Mouse (Mus musculus): ENCODE measurements around the gene Ddr1.

The Ddr1 gene

DNA sequence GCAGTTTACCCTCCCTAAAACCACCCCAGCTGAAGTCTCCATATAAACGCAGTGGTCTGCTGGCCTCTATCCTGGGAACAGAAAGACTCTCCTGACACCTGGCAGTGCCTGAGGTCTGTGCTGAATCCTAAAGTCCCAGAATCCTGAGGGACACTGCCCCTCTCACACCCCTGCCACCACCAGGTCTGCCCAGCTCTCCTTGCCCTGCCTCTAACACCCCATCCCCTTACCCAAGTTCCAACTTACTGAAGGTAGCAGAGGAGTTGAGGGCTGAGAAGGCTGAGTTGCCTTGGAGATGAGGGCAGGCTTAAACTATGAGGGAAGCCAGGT, 7.0 kb downstream of the Ddr1 start:
- in situ Hi-C loops (cut with MboI; ENCODE audit: unreplicated experiment in 2 of 2), result no loop called here

GRCm38 (mm10) chr17:35696691-35697090, 7.7 kb downstream of the Ddr1 start:
- in situ Hi-C loops (cut with MboI; ENCODE audit: unreplicated experiment in 2 of 2), result no loop called here

DNA sequence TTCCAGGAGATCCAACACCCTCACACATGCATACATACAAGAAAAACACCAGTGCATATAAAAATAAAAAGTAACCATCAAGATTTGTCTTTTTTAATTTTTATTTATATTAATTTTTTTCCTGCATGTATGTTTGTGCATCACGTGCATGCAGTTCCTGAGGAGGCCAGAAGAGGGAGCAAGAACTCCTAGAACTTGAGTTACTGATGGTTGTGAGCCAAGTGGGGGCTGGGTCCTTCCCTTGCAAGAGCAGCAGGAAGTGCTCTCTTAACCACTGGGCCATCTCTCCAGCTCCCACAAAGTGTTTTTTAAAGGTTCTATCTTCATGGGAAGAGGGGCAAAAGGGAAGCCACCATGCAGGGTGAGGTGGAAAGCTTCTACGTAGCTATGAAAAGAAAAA, 9.1 kb downstream of the Ddr1 start:
- in situ Hi-C loops (cut with MboI; ENCODE audit: unreplicated experiment in 2 of 2), result no loop called here

DNA sequence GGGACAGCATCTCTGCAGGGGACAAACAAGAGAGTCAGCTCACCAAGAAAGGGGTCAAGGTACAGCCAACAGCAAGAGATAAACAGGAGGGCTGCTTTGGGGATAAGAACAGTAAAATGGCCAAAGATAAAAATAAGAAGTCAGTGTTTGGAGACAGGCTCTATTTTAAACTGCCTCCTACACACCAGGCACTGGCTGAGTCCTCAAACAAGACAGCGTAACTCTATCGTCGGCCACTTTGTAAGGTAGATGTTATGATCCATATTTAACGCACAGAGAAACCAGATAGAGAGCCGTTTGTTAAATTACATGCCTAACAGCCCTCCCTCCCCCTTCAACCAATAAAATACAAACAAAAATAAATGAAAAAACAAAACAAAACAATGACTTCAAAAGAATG, 10.5 kb downstream of the Ddr1 start:
- in situ Hi-C loops (cut with MboI; ENCODE audit: unreplicated experiment in 2 of 2), result no loop called here

DNA sequence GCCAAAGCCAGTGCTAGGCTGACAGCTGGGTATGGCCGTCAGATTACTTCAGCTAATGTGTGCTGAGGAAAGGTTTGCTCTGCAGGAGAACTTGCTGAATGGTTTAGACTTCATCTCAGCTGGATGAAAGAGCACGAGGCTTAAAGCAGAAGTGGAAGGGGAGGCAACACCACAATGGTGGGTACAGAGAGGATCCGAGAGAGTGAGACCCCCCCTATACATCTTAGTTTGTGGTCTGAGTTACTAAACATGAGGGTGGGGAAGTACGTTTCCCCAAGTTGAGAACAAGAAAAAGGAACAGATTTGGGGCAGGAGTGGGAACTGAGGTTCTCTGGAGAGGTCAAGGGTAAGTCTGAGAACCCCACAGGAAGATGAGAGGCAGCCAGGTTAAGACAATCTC, 12.1 kb downstream of the Ddr1 start:
- in situ Hi-C loops (cut with MboI; ENCODE audit: unreplicated experiment in 2 of 2), result no loop called here

GRCm38 (mm10) chr17:35691811-35692210, 12.6 kb downstream of the Ddr1 start:
- in situ Hi-C loops (cut with MboI; ENCODE audit: unreplicated experiment in 2 of 2), result no loop called here

DNA sequence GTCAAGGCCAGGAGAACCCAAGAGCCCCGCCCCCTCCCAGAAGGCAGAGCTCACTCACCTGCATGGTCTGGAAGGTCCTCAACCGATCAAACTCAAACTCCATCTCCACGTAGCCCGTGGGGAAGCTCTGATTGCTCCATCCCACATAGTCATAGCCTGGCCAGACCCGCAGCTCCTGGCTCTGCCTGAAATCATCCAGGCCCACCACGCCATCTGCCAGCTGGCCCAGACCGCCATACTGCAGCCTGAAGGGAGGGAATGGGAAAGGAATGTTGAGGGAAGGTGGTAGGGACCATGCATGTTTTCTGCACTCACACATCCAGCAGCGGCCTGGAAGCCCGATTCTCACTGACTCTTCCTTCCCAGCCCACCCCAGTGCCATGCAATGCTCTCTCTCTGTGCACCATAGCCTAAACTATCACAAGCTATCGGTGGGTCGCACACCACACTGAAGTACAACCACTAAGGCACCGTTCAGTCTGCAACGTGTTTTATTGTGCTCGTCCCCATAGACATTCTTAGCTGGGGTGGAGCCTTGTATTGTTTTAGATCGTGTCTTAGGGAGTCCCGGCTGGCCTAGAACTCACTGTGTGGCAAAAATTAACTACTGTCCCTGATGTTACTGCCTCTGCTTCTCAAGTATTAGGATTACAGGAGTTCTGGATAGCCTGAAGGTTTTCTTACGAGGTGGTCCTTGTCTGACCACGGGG, 14.3 kb downstream of the Ddr1 start:
- in situ Hi-C loops (cut with MboI; ENCODE audit: unreplicated experiment in 2 of 2), result no loop called here

GRCm38 (mm10) chr17:35688347-35689175, 15.9 kb downstream of the Ddr1 start:
- in situ Hi-C loops (cut with MboI; ENCODE audit: unreplicated experiment in 2 of 2), result no loop called here

DNA sequence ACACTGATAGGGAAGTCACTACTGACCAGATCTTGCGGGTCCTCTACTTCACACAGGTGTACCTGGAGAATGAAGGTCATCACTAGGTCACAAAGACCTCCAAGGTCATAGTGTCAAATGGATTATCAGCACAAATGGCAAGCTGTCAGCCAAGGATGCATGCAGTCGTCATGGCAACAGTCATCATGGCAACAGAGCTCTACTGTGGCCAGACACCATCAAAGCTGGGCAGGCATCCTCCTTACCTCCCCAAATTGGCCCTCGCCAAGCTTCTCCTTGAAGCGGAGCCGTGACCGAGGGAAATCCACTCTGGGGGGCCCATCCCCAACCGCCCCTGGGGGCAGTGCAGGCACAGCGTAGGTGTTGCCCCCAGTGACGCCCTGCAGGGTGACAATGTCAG, 19.4 kb downstream of the Ddr1 start:
- in situ Hi-C loops (cut with MboI; ENCODE audit: unreplicated experiment in 2 of 2), result no loop called here

DNA sequence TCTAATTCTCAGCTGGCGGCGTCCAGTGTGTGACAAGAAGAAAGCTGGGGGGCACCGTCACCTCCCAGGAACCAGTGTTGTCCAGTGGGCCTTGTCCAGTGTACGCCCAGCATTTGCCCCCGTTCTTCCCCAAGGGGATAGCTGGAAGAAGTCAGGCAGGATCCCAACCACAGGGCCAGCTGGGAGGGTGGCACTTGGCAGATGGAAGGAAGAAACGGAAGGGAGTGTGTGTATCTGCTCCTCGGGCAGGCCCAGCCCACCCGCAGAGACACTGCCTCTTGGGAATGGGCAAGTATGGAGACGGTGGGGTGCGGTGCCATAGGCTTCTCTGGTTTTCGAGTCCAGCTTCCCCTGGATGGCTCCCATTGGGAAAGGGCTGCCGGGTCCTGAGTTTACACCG, 22.4 kb downstream of the Ddr1 start:
- in situ Hi-C loops (cut with MboI; ENCODE audit: unreplicated experiment in 2 of 2), result no loop called here

GRCm38 (mm10) chr17:35680591-35680990, 23.8 kb downstream of the Ddr1 start:
- in situ Hi-C loops (cut with MboI; ENCODE audit: unreplicated experiment in 2 of 2), result no loop called here

GRCm38 (mm10) chr17:35673416-35674035, 30.9 kb downstream of the Ddr1 start, which contains the start of gene Gtf2h4:
TSS of gene Gtf2h4 (minus strand) at chr17:35673739.
- in situ Hi-C loops (cut with MboI; ENCODE audit: unreplicated experiment in 2 of 2), result no loop called here

GRCm38 (mm10) chr17:35672527-35672926, 31.9 kb downstream of the Ddr1 start:
- in situ Hi-C loops (cut with MboI; ENCODE audit: unreplicated experiment in 2 of 2), result no loop called here

- in situ Hi-C loops (cut with MboI; ENCODE audit: unreplicated experiment in 2 of 2), result no loop called here
Observed at GRCm38 (mm10) chr17:35671846-35672245, 32.6 kb downstream of the Ddr1 start.

- in situ Hi-C loops (cut with MboI; ENCODE audit: unreplicated experiment in 2 of 2), result no loop called here
Observed at GRCm38 (mm10) chr17:35669731-35670130, 34.7 kb downstream of the Ddr1 start.

GRCm38 (mm10) chr17:35667334-35668065, 36.9 kb downstream of the Ddr1 start, which contains the start of gene Vars2:
TSS of gene Vars2 (minus strand) at chr17:35667592.
- in situ Hi-C loops (cut with MboI; ENCODE audit: unreplicated experiment in 2 of 2), result no loop called here

GRCm38 (mm10) chr17:35666851-35667256, 37.6 kb downstream of the Ddr1 start:
- in situ Hi-C loops (cut with MboI; ENCODE audit: unreplicated experiment in 2 of 2), result no loop called here

DNA sequence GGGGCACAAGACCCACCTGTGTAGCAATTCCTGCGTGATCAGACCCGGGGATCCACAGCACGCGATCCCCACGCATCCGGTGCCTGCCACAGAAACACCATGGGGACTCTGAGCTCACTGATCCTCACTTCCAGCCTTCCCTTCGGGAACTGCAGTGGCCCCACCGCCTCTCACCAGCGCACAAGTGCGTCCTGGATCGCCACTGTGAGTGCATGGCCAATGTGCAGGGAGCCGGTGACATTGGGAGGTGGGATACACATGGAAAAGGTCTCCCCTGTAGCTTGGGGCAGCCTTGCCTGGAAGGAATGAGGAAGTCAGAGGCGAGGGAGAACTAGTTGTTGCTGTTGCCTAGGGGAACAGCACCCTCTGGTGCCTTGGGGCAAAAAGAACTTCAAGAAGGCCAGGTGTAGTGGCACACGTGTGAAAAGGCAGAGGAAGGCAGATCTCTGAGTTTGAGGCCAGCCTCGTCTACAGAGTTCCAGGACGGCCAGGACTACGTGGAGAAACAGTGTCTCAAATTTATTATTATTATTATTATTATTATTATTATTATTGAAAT, 38.4 kb downstream of the Ddr1 start:
- in situ Hi-C loops (cut with MboI; ENCODE audit: unreplicated experiment in 2 of 2), result no loop called here

GRCm38 (mm10) chr17:35653086-35653485, 51.3 kb downstream of the Ddr1 start:
- in situ Hi-C loops (cut with MboI; ENCODE audit: unreplicated experiment in 2 of 2), result no loop called here

- in situ Hi-C loops (cut with MboI; ENCODE audit: unreplicated experiment in 2 of 2), result no loop called here
Observed at GRCm38 (mm10) chr17:35649429-35649828, 55.0 kb downstream of the Ddr1 start.
